9 mouse cellular contexts compared by ENCODE assay signal in the genomic region with DNA sequence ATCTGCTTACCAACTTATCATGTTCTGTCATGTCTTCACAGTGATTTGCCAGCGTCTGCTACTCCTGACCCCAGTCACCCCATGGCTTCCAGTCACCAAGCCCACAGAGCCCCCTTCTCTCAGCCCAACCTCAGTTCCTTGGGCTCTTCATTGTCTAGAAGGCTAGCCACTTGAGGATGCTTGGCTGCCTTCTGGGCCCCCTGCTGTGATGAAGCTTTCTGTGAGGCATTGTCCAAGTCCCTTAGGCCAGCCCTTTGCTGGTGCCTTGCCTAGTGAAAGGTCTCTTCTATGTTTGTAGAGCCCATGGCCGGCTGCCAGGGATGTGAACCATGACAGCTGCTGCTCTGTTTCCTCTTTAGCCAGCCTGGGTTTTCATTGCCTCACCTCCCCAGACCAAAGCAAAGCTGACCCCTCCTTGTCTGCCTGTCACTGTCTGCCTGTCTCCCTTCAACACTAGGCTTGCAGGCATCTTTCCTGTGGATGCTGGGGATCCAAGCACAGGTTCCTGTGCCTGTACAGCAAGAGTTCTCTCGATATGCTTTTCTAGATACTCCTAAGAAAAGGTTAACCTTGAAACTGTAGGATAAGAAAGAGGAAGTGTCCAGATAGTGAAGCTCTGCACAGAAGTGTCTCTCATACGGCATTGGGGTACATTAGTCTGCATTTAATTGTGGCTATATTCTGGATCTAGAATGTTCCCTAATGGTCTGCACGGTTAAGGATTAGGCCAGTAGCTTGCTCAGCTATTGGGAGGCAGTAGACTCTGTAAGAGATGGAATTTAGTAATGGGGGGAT.
A peak's percentile ranks its signal among the peaks of the same experiment; 100 is the strongest.
DNase-seq lines count a peak whose midpoint lies in the region; ATAC-seq and TF ChIP-seq lines count a peak whose summit lies in the region.
"Had no signal": no experiment of that assay in that cellular context is flagged by ENCODE, and none has a peak within 500 bp of the region (broad histone marks: within the 10 kb centered on the region; RNA-seq: fewer than 3 reads in every experiment).

No protein-coding gene starts in this region.

- H3K4me1 ChIP-seq in cortical plate, adult 2 months (ENCODE audit: control insufficient read depth, insufficient read depth, low read length), result no peaks in the 10 kb centered on the region
- H3K4me1 ChIP-seq in midbrain, embryonic 13.5 days (replicated peaks), result peaks cover 6% of the 10 kb centered on the region; the same call in 1 of the 2 replicates
- H3K4me1 ChIP-seq in stomach, postnatal 0 days (replicated peaks; ENCODE audit: control insufficient read depth, insufficient read depth), result no peaks in the 10 kb centered on the region

- H3K27ac ChIP-seq in cortical plate, adult 2 months (ENCODE audit: insufficient read depth, low read length), result 0 out of 2 replicates have a peak overlapping the region, but pooled peaks have one; percentile 29
- no peak overlapping the region for H3K27ac ChIP-seq in midbrain, embryonic 13.5 days
- H3K27ac ChIP-seq in stomach, postnatal 0 days (replicated peaks), result no peak overlapping the region
- H3K27ac ChIP-seq: liver, embryonic 13.5 days had no signal

- ATAC-seq in midbrain, embryonic 13.5 days, result peak; percentile 65; the same call in 1 of the 2 replicates
- ATAC-seq in stomach, postnatal 0 days (ENCODE audit: low FRiP score, low TSS enrichment), result peak; percentile 18; the same call in 1 of the 2 replicates

- no peaks in the 10 kb centered on the region for H3K27me3 ChIP-seq in midbrain, embryonic 13.5 days
- no peaks in the 10 kb centered on the region for H3K27me3 ChIP-seq in stomach, postnatal 0 days (ENCODE audit: control insufficient read depth, insufficient read depth, low read length)
- H3K27me3 ChIP-seq: liver, embryonic 13.5 days had no signal

- H3K4me3 ChIP-seq in cortical plate, adult 2 months (ENCODE audit: insufficient read depth, low read length), result no peak overlapping the region
- H3K4me3 ChIP-seq in midbrain, embryonic 13.5 days (replicated peaks), result no peak overlapping the region
- H3K4me3 ChIP-seq in stomach, postnatal 0 days (ENCODE audit: low read depth, low read length), result no peak overlapping the region
- H3K4me3 ChIP-seq: liver, embryonic 13.5 days had no signal

- no peak overlapping the region for H3K9ac ChIP-seq in midbrain, embryonic 13.5 days (replicated peaks)
- H3K9ac ChIP-seq in stomach, postnatal 0 days (ENCODE audit: low read length), result no peak overlapping the region
- H3K9ac ChIP-seq: liver, embryonic 13.5 days had no signal

- no peak for TF ChIP-seq EP300 in stomach, postnatal 0 days (optimal IDR thresholded peaks at IDR 0.05)

- no peak for TF ChIP-seq POLR2A in cortical plate, adult 2 months (IDR thresholded peaks at IDR 0.05; ENCODE audit: extremely low read depth, insufficient read depth, low read length)

- WGBS in midbrain, embryonic 13.5 days, result 55% methylated on average over 5 of the region's 5 CpGs
- WGBS in stomach, postnatal 0 days, result 46% methylated on average over 5 of the region's 5 CpGs

- no peaks in the 10 kb centered on the region for H3K36me3 ChIP-seq in midbrain, embryonic 13.5 days
- H3K36me3 ChIP-seq in stomach, postnatal 0 days (ENCODE audit: control insufficient read depth, insufficient read depth, low read length), result no peaks in the 10 kb centered on the region
- H3K36me3 ChIP-seq: liver, embryonic 13.5 days had no signal

- intact Hi-C loops in heart, postnatal 14 days (cut with DNase I), result no loop called here

- no peaks in the 10 kb centered on the region for H3K9me3 ChIP-seq in midbrain, embryonic 13.5 days
- no peaks in the 10 kb centered on the region for H3K9me3 ChIP-seq in stomach, postnatal 0 days (ENCODE audit: control insufficient read depth, low read length)
- H3K9me3 ChIP-seq: liver, embryonic 13.5 days had no signal

- peak; percentile 39 to 67 for DNase-seq in urinary bladder, postnatal 4 days (ENCODE audit: low spot score in 2 of 2)
- DNase-seq in urinary bladder, adult 18-20 months (ENCODE audit: low spot score in 2 of 2), result no peak
- DNase-seq in heart, postnatal 14 days, result peak; percentile 65 to 67
- peak; percentile 92 to 95 for DNase-seq in kidney, postnatal 4 days
- DNase-seq in stomach, postnatal 0 days (ENCODE audit: low spot score), result peak; percentile 38
- DNase-seq in c-Kit-positive CD71-positive TER-119-positive erythroid progenitor cells, embryonic 14.5 days (ENCODE audit: low spot score), result no peak
- DNase-seq: liver, embryonic 13.5 days had no signal

- no peak for TF ChIP-seq CTCF in cortical plate, adult 2 months (IDR thresholded peaks at IDR 0.05; ENCODE audit: extremely low read depth, insufficient read depth, low read length)
- TF ChIP-seq CTCF in stomach, postnatal 0 days (IDR thresholded peaks at IDR 0.05; ENCODE audit: low read depth), result no peak

- no peak overlapping the region for H3K4me2 ChIP-seq in midbrain, embryonic 13.5 days (replicated peaks)
- no peak overlapping the region for H3K4me2 ChIP-seq in stomach, postnatal 0 days (replicated peaks; ENCODE audit: low read depth)
- H3K4me2 ChIP-seq: liver, embryonic 13.5 days had no signal

Comparison
In these comparisons a context has a peak if more than half of its experiments do, and no peak if none do; other contexts are left out.
1. DNase-seq: peak in urinary bladder, postnatal 4 days (2 of 2), heart, postnatal 14 days (2 of 2), kidney, postnatal 4 days (2 of 2) and stomach, postnatal 0 days (single experiment); none in urinary bladder, adult 18-20 months (0 of 2) and c-Kit-positive CD71-positive TER-119-positive erythroid progenitor cells, embryonic 14.5 days (single experiment).